Mouse (Mus musculus) layer of hippocampus, adult 2 months (tissue): ENCODE measurements at regions not wholly inside any gene's neighbourhood (a gene's known extent, or its start where the extent isn't known, plus 50 kb on each side); places are given as distances from the start of the nearest gene placed in this dataset.

Source experiments
- DNase-seq, 2 experiments: peaks; one replicate each; pipeline ENCODE4 v3.0.0; 2022; ENCODE audit warnings: low spot score in 2 of 2
- H3K27ac ChIP-seq: fragments of 200-600 bp; 2 replicates; pipeline ENCODE4 v1.8.1; 2022
- H3K4me3 ChIP-seq: fragments of 200-600 bp; 2 replicates; pipeline ENCODE4 v1.8.1; 2022; ENCODE audit warnings: mild to moderate bottlenecking
- CTCF ChIP-seq: fragments of 200-600 bp; conservative IDR thresholded peaks from 2 replicates; pipeline ENCODE4 v1.8.1; 2022; ENCODE audit warnings: antibody characterized with exemption, mild to moderate bottlenecking, moderate library complexity

GRCm38 (mm10) chr1:177547716-177548115 lies 105.6 kb downstream of the Zbtb18 start:
- Histone ChIP-seq H3K4me3 (no peak overlapping the region), H3K27ac (no peak overlapping the region)
- no peak for DNase-seq
- no peak for TF ChIP-seq CTCF

GRCm38 (mm10) chr1:177555471-177556291 lies 113.5 kb downstream of the Zbtb18 start:
- DNase-seq: no peak
- Histone ChIP-seq H3K4me3 (peak overlapping the region; percentile 42), H3K27ac (no peak overlapping the region)
- TF ChIP-seq CTCF: no peak

- no peak for TF ChIP-seq CTCF
- DNase-seq: no peak
- Histone ChIP-seq H3K27ac (no peak overlapping the region), H3K4me3 (no peak overlapping the region)
Observed at GRCm38 (mm10) chr1:177557432-177557831, 115.3 kb downstream of the Zbtb18 start.

- no peak for DNase-seq
- TF ChIP-seq CTCF: no peak
- Histone ChIP-seq H3K27ac (no peak overlapping the region), H3K4me3 (no peak overlapping the region)
Observed at GRCm38 (mm10) chr1:177557856-177558255, 115.7 kb downstream of the Zbtb18 start.

- DNase-seq: no peak
- Histone ChIP-seq H3K4me3 (no peak overlapping the region), H3K27ac (no peak overlapping the region)
- TF ChIP-seq CTCF: no peak
Observed at GRCm38 (mm10) chr1:177561716-177562588, 119.8 kb downstream of the Zbtb18 start.

- Histone ChIP-seq H3K27ac (no peak overlapping the region), H3K4me3 (no peak overlapping the region)
- TF ChIP-seq CTCF: no peak
- DNase-seq: no peak
Observed at GRCm38 (mm10) chr1:177562589-177562912, 120.4 kb downstream of the Zbtb18 start.

- TF ChIP-seq CTCF: no peak
- no peak for DNase-seq
- Histone ChIP-seq H3K27ac (no peak overlapping the region), H3K4me3 (no peak overlapping the region)
Observed at GRCm38 (mm10) chr1:177565678-177566077, 123.5 kb downstream of the Zbtb18 start.

- DNase-seq: no peak
- Histone ChIP-seq H3K4me3 (no peak overlapping the region), H3K27ac (no peak overlapping the region)
- TF ChIP-seq CTCF: no peak
Observed at GRCm38 (mm10) chr1:177568056-177568816, 126.1 kb downstream of the Zbtb18 start.

- no peak for TF ChIP-seq CTCF
- Histone ChIP-seq H3K4me3 (no peak overlapping the region), H3K27ac (no peak overlapping the region)
- DNase-seq: no peak
Observed at GRCm38 (mm10) chr1:177569572-177569971, 127.4 kb downstream of the Zbtb18 start.

GRCm38 (mm10) chr1:177573017-177573725 lies 131.0 kb downstream of the Zbtb18 start:
- DNase-seq: peak; percentile 92 to 93
- Histone ChIP-seq H3K27ac (peak overlapping the region; percentile 89), H3K4me3 (no peak overlapping the region; the same call in 1 of the 2 replicates)
- TF ChIP-seq CTCF: no peak

- H3K27ac ChIP-seq: peak overlapping the region; percentile 69
- TF ChIP-seq CTCF: no peak
- no peak overlapping the region for H3K4me3 ChIP-seq
- DNase-seq: no peak
Observed at GRCm38 (mm10) chr1:177573781-177574180, 131.6 kb downstream of the Zbtb18 start.

GRCm38 (mm10) chr1:177574312-177574711 lies 132.2 kb downstream of the Zbtb18 start:
- TF ChIP-seq CTCF: no peak
- DNase-seq: no peak
- Histone ChIP-seq H3K27ac (peak overlapping the region; percentile 69), H3K4me3 (no peak overlapping the region)
